Mouse (Mus musculus) testis, adult 2 months (tissue): ENCODE measurements around the gene Slco1a1.

Experiments
- CTCF ChIP-seq: fragments of 200-500 bp; IDR thresholded peaks from 2 replicates; pipeline ENCODE4 v1.5.1; 2012; ENCODE audit warnings: low read depth, mild to moderate bottlenecking, inconsistent platforms, low read length, moderate library complexity; ENCODE audit not compliant: control insufficient read depth, insufficient read depth, insufficient replicate concordance
- POLR2A ChIP-seq: fragments of 200-500 bp; IDR thresholded peaks from 2 replicates; pipeline ENCODE4 v1.6.1; 2012; ENCODE audit warnings: low read depth, mild to moderate bottlenecking, inconsistent platforms, low read length, moderate library complexity; ENCODE audit not compliant: control insufficient read depth

- no peak for TF ChIP-seq CTCF
- TF ChIP-seq POLR2A, result no peak
Observed at GRCm38 (mm10) chr6:141961861-141962260, 15.1 kb upstream of the Slco1a1 start.
